Mouse (Mus musculus): ENCODE results near the gene Tex12.
A peak's percentile ranks its signal among the peaks of the same experiment; 100 is the strongest.

Gene Tex12

DNA sequence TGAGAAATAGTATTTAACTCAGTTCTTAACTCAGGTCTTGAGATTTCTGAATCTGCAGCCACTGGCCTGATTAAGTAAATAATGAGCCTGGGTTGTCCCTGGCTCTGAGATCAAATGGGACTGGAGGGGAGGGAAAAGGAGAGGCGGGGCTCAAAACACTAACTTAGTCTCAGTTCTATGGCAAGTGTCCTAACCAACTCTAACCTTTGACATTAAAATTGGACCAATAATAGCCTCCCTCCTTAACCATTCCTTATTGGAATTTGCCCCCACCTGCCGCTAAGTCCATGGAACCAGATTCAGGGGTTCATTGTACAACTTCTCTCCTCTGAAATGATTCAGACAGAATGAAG, 6.1 kb downstream of the Tex12 start, which contains the start of gene Bco2:
TSS of gene Bco2 (minus strand) at position 88 of the 353 bp plus-strand sequence.
- DNase-seq (ENCODE audit: low spot score): no peak

GRCm38 (mm10) chr9:50554241-50555093, 6.7 kb downstream of the Tex12 start, which contains the start of gene Il18:
Gene Il18, plus strand, starts transcription at chr9:50554827.
- no peak for DNase-seq (ENCODE audit: low spot score)

DNA sequence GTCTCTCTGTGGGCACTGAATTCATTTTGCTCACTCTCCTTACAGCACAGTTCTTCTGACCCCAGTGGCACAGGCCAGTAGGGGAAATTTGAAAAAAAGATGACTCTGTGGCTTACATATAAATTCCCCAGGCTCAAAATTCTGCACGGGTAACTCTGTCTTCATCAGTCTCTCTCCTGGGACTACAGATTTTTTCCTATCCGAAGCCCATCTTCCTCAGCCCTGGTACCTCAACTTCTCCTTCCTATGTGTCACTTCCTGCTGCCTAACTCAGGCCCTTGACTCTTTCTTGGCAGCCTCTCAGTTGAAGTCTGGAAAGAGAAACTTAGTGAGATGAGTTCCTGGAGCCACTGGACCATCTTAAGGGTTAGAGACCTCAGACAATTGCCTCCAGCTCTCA, 7.6 kb downstream of the Tex12 start:
- DNase-seq (ENCODE audit: low spot score): no peak

DNA sequence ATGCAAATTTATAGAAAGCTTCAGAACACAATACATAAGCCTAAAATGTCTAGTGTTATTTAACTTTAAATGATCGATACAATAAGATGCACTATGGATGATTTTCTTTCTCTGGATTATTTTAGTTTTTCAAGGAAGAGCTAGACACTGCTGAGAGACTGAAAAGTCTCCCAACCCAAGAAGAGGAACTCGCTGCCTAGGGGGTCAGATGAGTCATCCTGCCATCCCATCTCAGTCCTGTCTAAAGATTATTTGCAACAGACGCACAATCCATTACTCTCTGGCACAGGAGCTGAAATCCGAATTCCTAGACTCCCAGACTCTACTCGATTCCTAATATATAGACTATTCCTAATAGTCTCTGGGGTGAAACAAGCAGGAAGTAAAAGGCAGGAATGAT, 8.9 kb downstream of the Tex12 start:
- DNase-seq (ENCODE audit: low spot score): no peak

DNA sequence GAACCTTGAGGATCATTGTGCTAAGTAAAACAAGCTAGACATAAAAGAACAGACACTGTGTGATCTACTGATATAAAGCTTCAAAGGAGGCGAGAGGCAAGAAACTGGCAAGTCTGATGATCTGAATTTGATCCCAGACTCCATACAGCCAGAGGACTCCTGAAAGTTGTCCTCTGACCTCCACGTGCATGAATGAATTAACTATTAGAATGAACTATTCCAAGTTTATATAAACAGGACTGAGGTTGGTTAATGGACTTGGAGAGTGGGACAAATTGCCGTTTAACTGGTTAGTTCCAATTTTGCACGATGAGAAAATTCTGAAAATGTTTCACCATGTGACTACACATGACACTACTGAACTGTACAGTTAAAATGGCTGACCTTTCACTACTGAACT, 12.2 kb downstream of the Tex12 start:
- no peak for DNase-seq (ENCODE audit: low spot score)

- DNase-seq (ENCODE audit: low spot score): no peak
Observed at GRCm38 (mm10) chr9:50547859-50548478, 13.2 kb downstream of the Tex12 start.

GRCm38 (mm10) chr9:50542401-50542800, 18.7 kb downstream of the Tex12 start:
- no peak for DNase-seq (ENCODE audit: low spot score)

DNA sequence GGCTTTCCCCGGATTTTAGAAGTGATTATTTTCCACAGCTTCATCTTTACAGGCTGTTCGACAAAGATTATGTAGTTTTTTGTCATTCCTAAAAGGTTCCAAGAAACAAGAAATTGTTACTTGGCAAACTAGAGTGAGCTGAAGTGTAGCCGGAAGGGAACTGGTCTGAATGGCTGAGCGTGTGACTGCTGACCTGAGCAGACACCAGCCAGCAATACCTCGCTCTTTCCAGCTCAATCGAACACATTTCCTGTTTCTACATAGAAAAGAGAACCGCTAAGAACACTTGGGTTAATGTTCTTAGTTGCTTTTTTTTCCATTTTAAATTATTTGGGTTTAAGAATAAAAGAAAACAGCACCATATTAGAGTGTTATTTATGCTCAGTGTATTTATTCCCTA, 21.0 kb downstream of the Tex12 start:
- DNase-seq (ENCODE audit: low spot score): no peak

- no peak for DNase-seq (ENCODE audit: low spot score)
Observed at GRCm38 (mm10) chr9:50537295-50537694, 23.8 kb downstream of the Tex12 start.

DNA sequence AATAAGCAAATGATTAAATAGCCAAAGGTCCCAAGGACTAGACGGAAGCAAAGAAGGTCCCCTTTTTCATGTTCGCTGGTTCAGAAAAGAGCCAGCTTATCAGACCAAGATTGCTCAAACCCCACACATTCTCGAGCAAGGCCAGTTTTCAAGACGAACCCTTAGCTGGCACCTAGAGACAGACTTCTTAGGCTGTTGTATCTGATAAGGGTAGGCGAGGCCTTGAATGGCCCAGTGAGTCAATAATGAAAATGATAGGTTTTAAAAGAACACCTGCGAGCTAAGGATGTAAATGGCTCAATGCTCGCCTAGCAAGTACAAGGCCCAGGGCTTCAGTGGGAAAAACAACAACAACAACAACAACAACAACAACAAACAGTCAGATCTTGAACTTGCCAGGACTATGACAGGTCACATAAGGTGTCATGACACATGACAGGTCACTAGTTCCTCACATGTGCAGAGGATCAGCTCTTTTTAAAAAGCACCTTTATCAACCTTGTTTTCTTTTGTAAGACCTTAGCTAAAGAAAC, 24.5 kb downstream of the Tex12 start:
- DNase-seq (ENCODE audit: low spot score): no peak

DNA sequence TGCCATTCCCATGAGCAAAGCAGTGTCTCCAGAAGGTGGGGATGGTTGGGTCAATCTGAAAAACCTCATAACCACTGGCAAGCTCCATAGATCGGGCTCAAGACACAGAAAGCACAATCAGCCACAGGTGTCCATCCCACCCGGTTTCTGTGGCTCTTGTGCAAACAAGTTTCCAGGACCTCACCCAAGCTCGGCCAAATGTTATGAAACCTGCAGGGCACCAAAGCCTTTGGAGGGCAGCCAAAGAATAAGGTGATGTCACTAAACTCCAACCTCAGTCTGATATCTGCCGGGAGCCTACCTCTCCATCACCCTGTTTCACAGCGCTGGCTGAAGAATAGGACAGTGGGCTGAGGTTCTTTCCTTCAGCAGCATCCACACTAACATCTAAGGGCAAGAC, 25.2 kb downstream of the Tex12 start:
- no peak for DNase-seq (ENCODE audit: low spot score)

DNA sequence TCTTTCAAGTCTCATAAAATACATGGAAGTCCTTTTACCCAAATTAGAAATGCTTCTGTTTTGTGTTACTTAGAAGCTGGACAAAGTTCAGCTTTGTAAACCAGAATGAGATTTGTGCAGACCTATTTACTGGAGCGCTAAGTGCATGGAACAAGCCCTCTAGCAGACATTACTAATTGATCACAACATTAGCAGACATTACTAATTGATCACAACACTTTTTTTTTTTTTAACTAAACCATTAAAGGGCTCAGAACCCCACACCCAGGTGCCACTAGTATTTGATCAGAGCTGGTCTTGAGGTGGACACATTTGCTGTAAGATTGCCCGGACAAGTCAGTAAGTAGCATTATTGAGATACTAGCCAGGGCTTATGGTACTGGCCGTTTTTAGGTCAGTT, 27.3 kb downstream of the Tex12 start:
- DNase-seq (ENCODE audit: low spot score): no peak

DNA sequence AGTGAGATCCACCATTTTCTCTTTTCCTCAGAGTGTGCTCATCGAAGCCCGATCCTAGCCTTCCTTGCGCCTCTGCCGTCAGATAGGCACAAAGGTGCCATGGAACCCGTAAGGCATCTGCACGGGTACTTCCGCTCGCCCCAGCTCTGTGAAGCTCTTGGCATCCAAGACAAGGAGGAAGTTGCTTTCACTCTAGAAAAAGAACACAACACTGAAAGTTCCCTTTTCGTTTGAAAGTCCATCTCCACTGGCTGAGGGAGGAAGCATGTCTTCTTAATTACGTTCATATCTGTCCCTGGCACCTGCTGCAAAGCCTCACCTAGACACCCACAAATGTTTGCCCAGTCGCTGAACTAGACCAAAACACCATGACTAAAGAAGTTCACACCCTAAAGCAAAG, 27.8 kb downstream of the Tex12 start:
- DNase-seq (ENCODE audit: low spot score): no peak

GRCm38 (mm10) chr9:50530890-50531289, 30.2 kb downstream of the Tex12 start:
- DNase-seq (ENCODE audit: low spot score): no peak

DNA sequence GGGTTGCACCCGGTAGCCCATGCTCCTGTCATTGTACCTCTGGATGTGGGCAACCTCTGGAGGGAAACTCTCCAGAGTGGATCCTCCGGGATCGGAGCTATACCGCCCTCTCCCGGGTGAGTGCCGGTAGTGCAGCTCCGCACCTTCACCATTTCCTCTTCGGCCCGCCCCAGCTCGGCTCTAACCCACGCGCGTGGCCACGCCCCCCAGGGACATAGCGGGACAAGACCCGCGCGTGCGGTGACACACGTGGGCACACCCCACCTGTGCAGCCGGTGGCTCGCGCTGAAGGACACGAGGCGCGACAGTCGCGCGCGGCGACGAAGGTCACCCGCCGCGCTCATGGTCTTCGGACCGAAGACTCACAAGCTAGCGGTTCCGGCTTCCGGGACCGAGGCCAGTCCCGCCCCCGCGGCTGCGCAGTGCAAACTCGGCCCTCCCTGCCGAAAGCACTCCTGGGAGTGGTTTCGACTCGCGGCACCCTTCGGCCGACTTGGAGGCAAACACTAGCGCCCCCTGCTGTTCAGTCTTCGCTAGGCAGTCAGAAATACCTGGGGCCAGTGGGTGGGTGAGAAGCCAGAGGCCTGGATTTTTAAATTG, 32.7 kb downstream of the Tex12 start, which contains the start of gene Pts:
TSS of gene Pts (minus strand) at position 432 of the 600 bp plus-strand sequence.
- peak; percentile 98 for DNase-seq (ENCODE audit: low spot score)

GRCm38 (mm10) chr9:50527860-50528259, 33.3 kb downstream of the Tex12 start:
- no peak for DNase-seq (ENCODE audit: low spot score)

DNA sequence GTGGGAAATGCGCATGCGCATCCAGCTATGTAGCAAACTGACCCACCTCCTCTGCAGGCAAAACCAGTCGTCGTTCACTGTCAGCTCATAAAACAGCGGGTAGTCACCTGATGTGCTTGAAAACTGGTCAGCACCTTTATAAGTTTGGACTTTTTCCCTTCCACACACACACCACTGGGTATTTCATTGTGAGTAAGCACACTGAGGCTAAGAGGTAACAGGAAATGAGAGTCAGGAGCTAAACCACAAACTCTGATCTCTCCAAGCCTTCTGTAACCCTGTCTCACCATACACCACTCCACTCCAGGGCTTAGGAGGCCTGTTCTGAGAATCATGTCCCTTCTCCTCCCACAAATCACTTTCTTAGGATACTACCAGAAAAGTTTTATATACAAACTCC, 35.5 kb downstream of the Tex12 start:
- no peak for DNase-seq (ENCODE audit: low spot score)

DNA sequence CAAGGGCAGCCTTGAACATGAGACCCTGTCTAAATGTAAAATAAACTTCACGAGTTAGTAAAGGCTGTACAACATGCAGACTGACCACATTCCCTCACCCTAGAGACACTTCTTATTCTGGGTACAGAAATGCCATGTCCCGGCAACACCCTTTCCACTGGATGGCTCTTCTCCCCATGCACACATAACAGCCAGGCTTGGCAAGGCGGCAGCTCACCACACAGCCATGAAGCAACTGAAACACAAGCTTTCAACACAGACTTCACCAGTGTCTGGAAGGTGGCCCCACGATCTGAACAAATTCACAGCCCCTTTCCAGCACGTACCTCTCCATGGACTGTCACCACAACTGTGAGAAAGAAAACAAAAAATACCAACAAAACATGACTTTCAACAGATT, 36.2 kb downstream of the Tex12 start:
- DNase-seq (ENCODE audit: low spot score): no peak

GRCm38 (mm10) chr9:50522574-50522973, 38.6 kb downstream of the Tex12 start:
- no peak for DNase-seq (ENCODE audit: low spot score)

GRCm38 (mm10) chr9:50521562-50521961, 39.6 kb downstream of the Tex12 start:
- no peak for DNase-seq (ENCODE audit: low spot score)

DNA sequence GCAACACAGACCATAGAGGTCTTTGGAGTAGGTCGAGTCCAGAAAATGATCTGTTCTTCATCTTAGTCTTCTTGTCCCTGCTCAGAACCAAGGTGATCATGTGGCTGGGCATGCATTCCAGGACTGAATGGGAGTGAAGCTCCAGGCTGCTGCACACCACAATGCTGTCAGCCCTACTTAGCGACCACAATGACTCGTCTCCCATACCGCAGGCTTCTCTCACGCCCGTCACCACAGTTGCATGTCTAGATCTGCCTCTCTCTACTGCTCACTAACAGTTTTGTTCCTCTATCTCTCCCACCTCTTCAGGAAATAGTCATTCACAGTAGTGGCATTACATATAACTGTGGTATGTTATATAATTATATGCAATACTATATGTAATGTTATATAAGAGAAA, 40.4 kb downstream of the Tex12 start:
- DNase-seq (ENCODE audit: low spot score): no peak

DNA sequence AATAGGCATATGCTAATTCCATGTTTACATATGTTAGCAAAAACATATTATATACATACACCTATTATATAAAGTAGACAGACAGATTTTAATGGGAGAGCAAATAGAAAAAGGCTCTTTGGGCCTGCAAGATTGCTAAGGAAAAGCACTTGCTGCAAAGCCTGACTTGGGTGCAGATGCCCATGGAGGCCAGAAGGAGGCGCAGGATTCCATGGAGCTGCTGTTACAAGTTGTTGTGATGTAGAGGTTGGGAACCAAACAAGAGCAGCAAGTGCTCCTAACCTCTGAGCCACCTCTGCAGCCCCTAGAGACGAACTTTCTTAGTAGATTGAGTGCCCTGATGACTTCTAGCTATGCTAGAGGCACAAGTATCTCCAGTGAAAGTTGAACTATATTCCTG, 42.3 kb downstream of the Tex12 start:
- DNase-seq (ENCODE audit: low spot score): no peak

- DNase-seq (ENCODE audit: low spot score): no peak
Observed at GRCm38 (mm10) chr9:50515462-50515861, 45.7 kb downstream of the Tex12 start.

Data from c-Kit-positive CD71-positive TER-119-positive erythroid progenitor cells, embryonic 14.5 days (primary cell).